Mouse (Mus musculus) E14TG2a.4 (cell line): ENCODE measurements around the gene Slc5a3.

Experiments used
- CTCF ChIP-seq: conservative IDR thresholded peaks from 2 replicates; pipeline ENCODE4 v1.5.1; 2014; ENCODE audit warnings: low read length
- NANOG ChIP-seq: IDR thresholded peaks from 2 replicates; pipeline ENCODE4 v1.6.1; 2014; ENCODE audit warnings: borderline replicate concordance, low read length, mixed read lengths

DNA sequence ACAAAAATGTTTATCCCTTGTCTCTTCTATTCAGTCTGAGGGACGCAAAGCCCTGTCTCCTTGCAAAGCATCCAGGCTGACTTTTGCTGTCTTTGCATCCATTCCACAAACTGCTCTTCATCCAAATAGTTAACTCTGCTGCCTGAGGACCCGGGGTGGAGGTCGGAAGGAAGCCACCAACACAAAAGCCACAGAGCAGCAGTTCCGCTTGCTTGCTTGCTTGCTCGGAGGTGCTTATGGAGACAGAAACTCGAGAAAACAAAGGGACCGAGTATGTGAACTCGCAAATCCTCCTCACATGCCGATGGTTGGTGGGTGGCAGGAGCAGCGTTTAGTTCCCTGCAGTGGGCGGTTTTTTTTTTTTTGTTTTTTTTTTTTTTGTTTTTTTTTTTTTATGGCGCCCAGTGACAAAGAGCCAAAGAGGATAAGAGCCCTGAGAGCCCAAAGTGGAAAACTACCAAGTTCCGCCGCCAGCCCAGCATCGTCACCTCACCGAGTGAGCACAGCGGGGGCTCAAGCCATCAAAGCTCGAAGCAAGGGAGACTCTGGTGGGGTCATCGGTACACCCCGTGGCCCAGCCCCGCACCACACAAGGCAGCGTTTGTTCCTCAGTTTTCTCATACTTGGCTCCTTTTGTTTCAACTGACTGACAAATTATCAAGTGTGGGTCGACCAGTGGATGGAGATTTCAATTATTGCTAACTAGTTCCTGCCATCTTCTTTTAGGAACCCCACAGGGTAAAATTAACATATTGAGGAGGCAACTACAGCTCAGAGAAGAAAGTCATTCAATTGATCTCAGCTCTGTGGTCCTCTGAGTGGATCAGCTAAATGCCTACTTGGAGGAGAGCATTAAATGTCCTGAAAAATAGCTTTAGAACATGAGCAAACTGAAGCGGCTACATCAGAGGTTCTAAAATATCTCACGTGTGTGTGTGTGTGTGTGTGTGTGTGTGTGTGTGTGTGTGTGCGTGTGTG is 38.7 kb upstream of the Slc5a3 start:
- no peak for TF ChIP-seq CTCF
- TF ChIP-seq NANOG: no peak
